Mouse (Mus musculus) forebrain, embryonic 14.5 days (tissue): ENCODE data around the gene Gfra4. TPM values are rescaled to one million over a fixed set of nuclear protein-coding genes. Genes with fewer than 3 reads are reported as not detected.

Experiments
- ATAC-seq: fragments of 200-750 bp; cut with Nextera tagmentation; 2 replicates; pipeline ENCODE4 v1.8.0; 2017; ENCODE audit warnings: mild to moderate bottlenecking, moderate library complexity
- DNase-seq: peaks from one replicate; pipeline ENCODE4 v3.0.0-alpha.2; 2015; ENCODE audit warnings: low spot score
- H3K27ac ChIP-seq: fragments of 300-500 bp; sonication (generic); 2 replicates; pipeline ENCODE4 v1.5.1; 2014; ENCODE audit warnings: low read depth, mild to moderate bottlenecking, control low read depth, low read length, moderate library complexity
- H3K27me3 ChIP-seq: fragments of 300-500 bp; sonication (generic); replicated peaks from 2 replicates; pipeline ENCODE4 v1.6.1; 2014; ENCODE audit warnings: low read length, control low read depth, mixed read lengths; ENCODE audit not compliant: control insufficient read depth, insufficient read depth
- H3K36me3 ChIP-seq: fragments of 300-500 bp; sonication (generic); 2 replicates; pipeline ENCODE4 v1.6.1; 2014; ENCODE audit warnings: low read length, control low read depth; ENCODE audit not compliant: control insufficient read depth, insufficient read depth
- H3K4me1 ChIP-seq: fragments of 300-500 bp; sonication (generic); 2 replicates; pipeline ENCODE4 v1.6.1; 2014; ENCODE audit warnings: antibody characterized with exemption, low read length, control low read depth; ENCODE audit not compliant: control insufficient read depth, insufficient read depth
- H3K4me2 ChIP-seq: fragments of 300-500 bp; sonication (generic); 2 replicates; pipeline ENCODE4 v1.6.1; 2014; ENCODE audit warnings: mild to moderate bottlenecking, control low read depth, low read length
- H3K4me3 ChIP-seq: fragments of 300-500 bp; sonication (generic); 2 replicates; pipeline ENCODE4 v1.5.1; 2014; ENCODE audit warnings: low read depth, low read length, control low read depth
- H3K9ac ChIP-seq: fragments of 300-500 bp; sonication (generic); 2 replicates; pipeline ENCODE4 v1.6.1; 2014; ENCODE audit warnings: mild to moderate bottlenecking, low read length, control low read depth, moderate library complexity
- H3K9me3 ChIP-seq: fragments of 300-500 bp; sonication (generic); replicated peaks from 2 replicates; pipeline ENCODE4 v1.6.1; 2016; ENCODE audit warnings: low read length, control low read depth, mixed read lengths; ENCODE audit not compliant: control insufficient read depth
- WGBS: fragments of 180-500 bp; shearing (Covaris S2); extraction: QIAGEN DNeasy Blood & Tissue Kit; methylation state at CpG from one replicate; pipeline ENCODE4 v1.1.7; 2014; 5-methylcytosine and 5-hydroxymethylcytosine counted together
- microRNA-seq: library from miRNA; unstranded; fragments of <30 nt; microRNA quantifications from one replicate; pipeline ENCODE4, GENCODE M21; 2016
- polyA plus RNA-seq: library from polyadenylated mRNA; unstranded; fragments of >200 nt; fragmentation: Nextera tagmentation; extraction: Ambion mirVana; gene quantifications from 2 replicates; pipeline ENCODE4 v1.2.1, GENCODE M21; 2014

The Gfra4 gene
- polyA plus RNA-seq, 1 experiment from 2014 or later: 33.6 TPM

DNA sequence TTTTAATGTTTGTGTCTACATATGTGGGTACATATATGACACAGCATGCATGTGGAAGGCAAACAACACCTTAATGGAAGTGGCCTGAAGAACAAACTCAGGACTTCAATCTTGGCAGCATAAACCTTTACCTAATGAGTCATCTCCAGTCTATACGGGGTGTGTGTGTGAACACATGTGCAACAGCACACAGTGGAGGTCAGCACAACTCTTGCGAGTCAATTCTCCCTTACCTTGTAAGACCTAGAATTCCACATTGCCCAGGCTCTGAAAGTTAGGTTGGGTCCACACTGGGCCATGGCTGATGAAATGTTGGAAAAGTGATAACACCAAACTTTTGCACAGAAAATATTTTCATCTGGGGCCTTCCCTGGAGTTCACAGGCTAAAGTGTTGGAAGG lies 12.3 kb downstream of the Gfra4 start:
- Histone ChIP-seq H3K9ac (no peak overlapping the region), H3K27me3 (no peaks in the 10 kb centered on the region), H3K9me3 (no peaks in the 10 kb centered on the region; the same call in 1 of the 2 replicates), H3K4me3 (no peak overlapping the region), H3K36me3 (peaks cover 12% of the 10 kb centered on the region; the same call in 1 of the 2 replicates), H3K4me2 (no peak overlapping the region), H3K4me1 (no peaks in the 10 kb centered on the region), H3K27ac (no peak overlapping the region)
- WGBS: 88% methylated on average over 2 of the region's 2 CpGs
- ATAC-seq: no peak
- no peak for DNase-seq

DNA sequence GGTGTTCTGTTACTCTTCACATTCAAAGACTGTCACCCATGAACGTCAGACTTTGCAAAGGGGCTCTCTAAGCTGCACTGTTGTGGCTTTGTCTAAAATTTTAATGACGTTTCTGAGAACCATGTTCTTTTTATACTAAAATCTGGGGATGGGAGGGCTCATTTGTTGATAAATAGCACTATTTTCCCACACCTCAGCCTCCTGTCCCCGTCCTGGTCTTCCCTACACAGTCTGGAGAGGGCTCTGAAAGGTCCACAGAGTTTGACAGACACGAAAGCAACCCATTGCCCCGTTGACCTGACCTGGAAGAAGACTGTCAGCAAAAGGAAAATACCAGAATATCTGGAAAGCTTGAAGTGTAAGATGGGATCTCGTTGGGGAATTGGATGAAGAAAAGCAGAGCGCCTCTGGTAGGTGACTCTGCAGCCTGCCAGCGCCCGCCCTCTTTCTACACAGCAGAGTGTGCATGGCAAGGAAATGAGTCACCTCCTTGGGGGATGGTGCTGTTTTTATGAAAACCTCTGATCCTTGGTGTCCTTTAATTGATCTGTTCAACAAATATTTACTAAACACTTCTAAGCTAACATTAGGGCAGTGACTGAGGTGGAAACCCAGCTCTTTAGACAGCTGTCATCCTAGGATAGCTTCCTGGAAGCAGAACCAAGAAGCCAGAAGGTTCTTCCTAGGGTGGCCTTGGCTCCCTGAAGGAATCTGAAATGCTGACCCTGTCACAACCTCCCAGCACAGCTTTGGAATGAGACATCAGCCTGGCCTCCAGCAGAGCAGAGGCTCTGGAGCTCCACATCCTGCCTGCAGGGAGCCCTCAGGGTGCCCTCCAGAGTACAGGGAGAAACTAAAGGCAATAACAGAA lies 13.6 kb downstream of the Gfra4 start:
- Histone ChIP-seq H3K36me3 (peaks cover 20% of the 10 kb centered on the region; the same call in 1 of the 2 replicates), H3K4me3 (no peak overlapping the region), H3K9me3 (no peaks in the 10 kb centered on the region; the same call in 1 of the 2 replicates), H3K4me2 (no peak overlapping the region), H3K27ac (no peak overlapping the region), H3K4me1 (no peaks in the 10 kb centered on the region), H3K9ac (no peak overlapping the region), H3K27me3 (no peaks in the 10 kb centered on the region)
- ATAC-seq (no peak), DNase-seq (no peak)
- 75% methylated on average over 9 of the region's 9 CpGs for WGBS

DNA sequence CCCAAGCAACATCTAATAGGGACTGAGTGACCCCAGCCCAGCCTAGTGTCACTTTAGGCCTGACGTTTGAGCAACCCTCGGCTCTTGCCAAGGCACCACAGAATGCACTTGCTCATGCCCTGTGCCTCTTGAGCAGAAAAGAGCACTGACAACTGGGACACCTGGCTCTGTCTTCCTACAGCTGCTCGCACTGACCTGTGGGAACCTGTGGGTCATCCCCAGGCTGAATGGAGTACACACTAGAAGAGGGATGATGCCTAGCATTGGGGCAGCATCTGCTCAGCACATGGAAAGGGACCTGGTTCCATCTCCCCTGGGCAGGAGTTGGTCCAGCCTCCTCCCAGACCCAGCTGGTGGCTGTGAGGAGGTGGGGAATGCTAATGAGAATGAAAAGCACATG lies 15.9 kb downstream of the Gfra4 start:
- H3K27me3 ChIP-seq: no peaks in the 10 kb centered on the region
- DNase-seq: no peak

DNA sequence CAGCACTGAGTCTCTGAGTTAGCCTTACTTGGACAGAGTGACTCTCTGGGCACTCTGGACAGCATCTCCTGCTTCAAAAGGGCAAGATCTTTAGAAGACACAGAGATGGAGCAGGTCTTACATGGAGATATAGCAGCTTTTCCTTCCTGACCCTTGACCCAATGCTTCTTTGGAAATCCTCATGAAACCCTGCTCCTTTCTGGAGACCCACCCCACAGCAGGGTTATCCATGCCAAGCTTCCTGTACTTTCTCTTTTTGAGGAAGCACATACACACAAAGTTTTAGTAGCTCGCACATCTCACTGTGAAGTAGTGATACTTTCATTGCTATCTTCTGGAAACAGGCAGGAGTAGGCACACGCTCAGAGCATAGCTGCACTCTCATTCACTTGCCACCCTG lies 17.7 kb downstream of the Gfra4 start:
- H3K4me3 ChIP-seq: no peak overlapping the region
- H3K36me3 ChIP-seq: peaks cover 43% of the 10 kb centered on the region
- no peak overlapping the region for H3K9ac ChIP-seq
- ATAC-seq: no peak
- H3K27ac ChIP-seq: no peak overlapping the region
- no peaks in the 10 kb centered on the region for H3K4me1 ChIP-seq
- H3K27me3 ChIP-seq: no peaks in the 10 kb centered on the region
- WGBS: 94% methylated on average over 2 of the region's 2 CpGs
- no peak for DNase-seq
- H3K4me2 ChIP-seq: no peak overlapping the region
- no peaks in the 10 kb centered on the region for H3K9me3 ChIP-seq

More for the DNA sequence above, 15.9 kb downstream of the Gfra4 start:
- 94% methylated on average over 3 of the region's 3 CpGs for WGBS
- peaks cover 32% of the 10 kb centered on the region; the same call in 1 of the 2 replicates for H3K36me3 ChIP-seq
- H3K4me2 ChIP-seq: no peak overlapping the region
- H3K4me3 ChIP-seq: no peak overlapping the region
- no peaks in the 10 kb centered on the region for H3K9me3 ChIP-seq
- no peak overlapping the region for H3K27ac ChIP-seq
- no peak for ATAC-seq
- no peak overlapping the region for H3K9ac ChIP-seq
- no peaks in the 10 kb centered on the region for H3K4me1 ChIP-seq

DNA sequence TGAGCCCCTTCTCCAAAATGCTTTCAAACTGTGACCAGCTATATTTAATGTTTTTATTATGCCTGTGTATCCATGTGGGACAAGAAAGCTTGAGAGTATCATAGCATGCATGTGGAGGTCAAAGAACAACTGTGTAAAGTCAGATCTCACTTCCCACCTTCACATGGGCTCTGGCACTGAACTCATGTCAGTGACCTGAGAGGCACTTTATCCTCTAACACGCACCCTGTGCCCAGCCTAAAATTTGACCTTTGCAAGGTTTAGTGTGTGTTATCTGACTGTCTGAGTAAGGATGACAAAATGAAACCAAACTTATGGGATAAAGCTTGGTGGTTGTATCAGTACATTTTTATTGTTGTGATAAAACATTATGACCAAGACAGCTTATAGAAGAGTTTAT lies 32.3 kb downstream of the Gfra4 start:
- H3K4me3 ChIP-seq: no peak overlapping the region
- no peak overlapping the region for H3K4me2 ChIP-seq
- DNase-seq (no peak), ATAC-seq (no peak)
- H3K9me3 ChIP-seq: no peaks in the 10 kb centered on the region
- H3K27ac ChIP-seq: no peak overlapping the region
- no peak overlapping the region for H3K9ac ChIP-seq
- 100% methylated on average over 1 of the region's 1 CpGs for WGBS
- no peaks in the 10 kb centered on the region for H3K4me1 ChIP-seq
- peaks cover 44% of the 10 kb centered on the region for H3K36me3 ChIP-seq
- H3K27me3 ChIP-seq: no peaks in the 10 kb centered on the region

DNA sequence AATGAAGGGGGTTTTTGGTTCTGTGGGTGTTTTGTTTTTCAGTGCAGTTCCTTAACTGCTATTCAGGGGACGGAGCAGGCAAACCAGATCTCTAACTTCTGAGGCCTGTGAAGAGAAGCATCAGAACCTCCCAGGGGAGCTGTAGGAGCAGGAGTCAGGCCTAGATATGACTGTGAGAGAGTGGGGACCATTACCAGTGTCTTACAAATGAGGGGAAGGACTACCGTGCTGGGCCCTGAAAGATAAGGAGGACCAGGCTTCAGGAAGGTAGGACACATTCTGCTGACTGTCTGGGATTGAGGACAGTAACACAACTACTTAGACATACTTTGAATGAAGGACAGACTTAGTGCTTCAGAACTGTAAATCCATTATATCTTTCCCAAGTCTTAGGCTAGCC lies 33.8 kb downstream of the Gfra4 start:
- Histone ChIP-seq H3K9me3 (no peaks in the 10 kb centered on the region), H3K27ac (no peak overlapping the region), H3K9ac (no peak overlapping the region), H3K36me3 (peaks cover 46% of the 10 kb centered on the region), H3K27me3 (no peaks in the 10 kb centered on the region), H3K4me2 (no peak overlapping the region), H3K4me3 (no peak overlapping the region), H3K4me1 (no peaks in the 10 kb centered on the region)
- ATAC-seq (no peak), DNase-seq (no peak)
- WGBS: 90% methylated on average over 2 of the region's 2 CpGs

DNA sequence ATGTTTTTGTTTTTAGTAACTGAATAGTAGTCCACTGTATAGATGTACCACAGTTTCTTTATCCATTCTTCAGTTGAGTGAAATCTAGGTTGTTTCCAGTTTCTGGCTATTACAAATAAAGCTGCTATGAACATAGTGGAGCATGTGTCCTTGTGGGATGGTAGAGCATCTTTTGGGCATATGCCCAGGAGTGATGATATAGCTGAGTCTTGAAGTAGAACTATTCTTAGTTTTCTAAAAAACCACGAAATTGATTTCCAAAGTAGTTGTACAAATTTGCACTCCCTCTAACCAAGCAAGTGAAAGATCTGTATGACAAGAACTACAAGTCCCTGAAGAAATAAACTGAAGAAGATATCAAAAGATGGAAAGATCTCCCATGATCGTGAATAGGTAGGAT lies 50.1 kb downstream of the Gfra4 start:
- Histone ChIP-seq H3K9me3 (no peaks in the 10 kb centered on the region), H3K9ac (no peak overlapping the region), H3K36me3 (peaks cover 21% of the 10 kb centered on the region; the same call in 1 of the 2 replicates), H3K27me3 (no peaks in the 10 kb centered on the region), H3K27ac (no peak overlapping the region), H3K4me2 (no peak overlapping the region), H3K4me3 (no peak overlapping the region), H3K4me1 (no peaks in the 10 kb centered on the region)
- DNase-seq: no peak
- whole genome bisulfite sequencing: 96% methylated on average over 2 of the region's 2 CpGs
- ATAC-seq: no peak

Small RNAs within 50 kb of the gene (microRNA-seq; reads per million reads assigned to microRNA genes)
- gene Mir6973b: not detected

Other genes with a start within 250 kb of the Gfra4 start
- 55.1 and 78.3 TPM in 2 replicates for gene 4930402H24Rik, start 136.7 kb downstream of the Gfra4 start, polyA plus RNA-seq
- gene Atrn, start 136.6 kb downstream of the Gfra4 start, polyA plus RNA-seq: 11.3 and 14.3 TPM in 2 replicates
- gene Adam33, start 20.7 kb upstream of the Gfra4 start, polyA plus RNA-seq: 0.52 and 0.79 TPM in 2 replicates
- gene Siglec1, start 43.7 kb upstream of the Gfra4 start, polyA plus RNA-seq: 0.10 and 0.25 TPM in 2 replicates
- 1.6 and 1.8 TPM in 2 replicates for gene Hspa12b, start 84.2 kb upstream of the Gfra4 start, polyA plus RNA-seq
- gene Gm11037, start 90.4 kb upstream of the Gfra4 start, polyA plus RNA-seq: not detected in 2 replicates
- gene 1700037H04Rik, start 117.0 kb upstream of the Gfra4 start, polyA plus RNA-seq: 110 and 112 TPM in 2 replicates
- 9.3 and 9.7 TPM in 2 replicates for gene Cenpb, start 137.0 kb upstream of the Gfra4 start, polyA plus RNA-seq
- 30.0 and 32.0 TPM in 2 replicates for gene Cdc25b, start 143.9 kb upstream of the Gfra4 start, polyA plus RNA-seq
- 10.1 and 11.8 TPM in 2 replicates for gene Spef1, start 144.2 kb upstream of the Gfra4 start, polyA plus RNA-seq
- gene Ap5s1, start 164.0 kb upstream of the Gfra4 start, polyA plus RNA-seq: 29.9 and 30.3 TPM in 2 replicates
- gene Mavs, start 191.0 kb upstream of the Gfra4 start, polyA plus RNA-seq: 6.5 and 6.6 TPM in 2 replicates
- gene Pank2, start 219.4 kb upstream of the Gfra4 start, polyA plus RNA-seq: 29.4 and 34.4 TPM in 2 replicates